31 mouse cellular contexts compared by ENCODE assay signal in genomic region chr10:61427951-61428350, GRCm38 (mm10). TPM values are rescaled to one million over a fixed set of nuclear protein-coding genes. Genes with fewer than 3 reads are reported as not detected.
A peak's percentile ranks its signal among the peaks of the same experiment; 100 is the strongest.
DNase-seq lines count a peak whose midpoint lies in the region; ATAC-seq and TF ChIP-seq lines count a peak whose summit lies in the region.
"Had no signal": no experiment of that assay in that cellular context is flagged by ENCODE, and none has a peak within 500 bp of the region (broad histone marks: within the 10 kb centered on the region; RNA-seq: fewer than 3 reads in every experiment).

No protein-coding gene starts in this region.

- no peaks in the 10 kb centered on the region for H3K9me3 ChIP-seq in liver, embryonic 12.5 days (replicated peaks)
- no peaks in the 10 kb centered on the region for H3K9me3 ChIP-seq in neural tube, embryonic 13.5 days
- no peaks in the 10 kb centered on the region for H3K9me3 ChIP-seq in neural tube, embryonic 15.5 days (replicated peaks)
- H3K9me3 ChIP-seq in intestine, embryonic 16.5 days (ENCODE audit: control insufficient read depth, low read length): no peaks in the 10 kb centered on the region
- H3K9me3 ChIP-seq: embryonic facial prominence, embryonic 10.5 days; embryonic facial prominence, embryonic 13.5 days; forebrain, embryonic 13.5 days; G1E; hindbrain, embryonic 12.5 days; hindbrain, embryonic 15.5 days had no signal

- peak overlapping the region; percentile 55 for H3K27ac ChIP-seq in liver, adult 2 months (replicated peaks; ENCODE audit: insufficient read depth, low read depth, low read length)
- H3K27ac ChIP-seq in liver, embryonic 12.5 days: no peak overlapping the region
- peak overlapping the region; percentile 64; the same call in 1 of the 2 replicates for H3K27ac ChIP-seq in neural tube, embryonic 13.5 days (replicated peaks)
- no peak overlapping the region for H3K27ac ChIP-seq in neural tube, embryonic 15.5 days (replicated peaks)
- no peak overlapping the region for H3K27ac ChIP-seq in intestine, embryonic 16.5 days (ENCODE audit: low read length)
- H3K27ac ChIP-seq: embryonic facial prominence, embryonic 10.5 days; embryonic facial prominence, embryonic 13.5 days; forebrain, embryonic 13.5 days; hindbrain, embryonic 12.5 days; hindbrain, embryonic 15.5 days had no signal

- H3K4me3 ChIP-seq in liver, adult 2 months (ENCODE audit: insufficient read depth, low read depth, low read length): no peak overlapping the region
- H3K4me3 ChIP-seq in liver, embryonic 12.5 days: no peak overlapping the region
- H3K4me3 ChIP-seq in neural tube, embryonic 13.5 days: no peak overlapping the region
- H3K4me3 ChIP-seq in neural tube, embryonic 15.5 days (replicated peaks): no peak overlapping the region
- no peak overlapping the region for H3K4me3 ChIP-seq in intestine, embryonic 16.5 days (ENCODE audit: low read length)
- H3K4me3 ChIP-seq: embryonic facial prominence, embryonic 10.5 days; embryonic facial prominence, embryonic 13.5 days; erythroblast, embryonic 14.5 days; forebrain, embryonic 13.5 days; hindbrain, embryonic 12.5 days; hindbrain, embryonic 15.5 days had no signal

- H3K36me3 ChIP-seq in liver, adult 2 months (ENCODE audit: control insufficient read depth, insufficient read depth, low read length): peaks cover 11% of the 10 kb centered on the region; the same call in 1 of the 2 replicates
- H3K36me3 ChIP-seq in liver, embryonic 12.5 days: peaks cover 41% of the 10 kb centered on the region
- peaks cover 32% of the 10 kb centered on the region for H3K36me3 ChIP-seq in neural tube, embryonic 13.5 days
- peaks cover 26% of the 10 kb centered on the region for H3K36me3 ChIP-seq in neural tube, embryonic 15.5 days
- peaks cover 9% of the 10 kb centered on the region for H3K36me3 ChIP-seq in intestine, embryonic 16.5 days (ENCODE audit: control insufficient read depth, insufficient read depth, low read length)

- H3K4me2 ChIP-seq in liver, embryonic 12.5 days: no peak overlapping the region
- no peak overlapping the region for H3K4me2 ChIP-seq in neural tube, embryonic 13.5 days
- no peak overlapping the region for H3K4me2 ChIP-seq in neural tube, embryonic 15.5 days
- H3K4me2 ChIP-seq in intestine, embryonic 16.5 days (ENCODE audit: low read depth, low read length): no peak overlapping the region
- H3K4me2 ChIP-seq: embryonic facial prominence, embryonic 13.5 days; forebrain, embryonic 13.5 days; heart, embryonic 11.5 days; hindbrain, embryonic 12.5 days; hindbrain, embryonic 15.5 days had no signal

- H3K27me3 ChIP-seq in liver, adult 2 months (ENCODE audit: control insufficient read depth, insufficient read depth, low read length): no peaks in the 10 kb centered on the region
- H3K27me3 ChIP-seq in liver, embryonic 12.5 days (replicated peaks): peaks cover 7% of the 10 kb centered on the region; the same call in 1 of the 2 replicates
- H3K27me3 ChIP-seq in neural tube, embryonic 13.5 days: no peaks in the 10 kb centered on the region; the same call in 1 of the 2 replicates
- no peaks in the 10 kb centered on the region for H3K27me3 ChIP-seq in neural tube, embryonic 15.5 days (replicated peaks)
- H3K27me3 ChIP-seq in intestine, embryonic 16.5 days (replicated peaks; ENCODE audit: control insufficient read depth, insufficient read depth, low read length): no peaks in the 10 kb centered on the region
- H3K27me3 ChIP-seq: CH12.LX; embryonic facial prominence, embryonic 13.5 days; forebrain, embryonic 13.5 days; hindbrain, embryonic 15.5 days had no signal

- peaks cover 44% of the 10 kb centered on the region for H3K4me1 ChIP-seq in liver, adult 2 months (ENCODE audit: control insufficient read depth, insufficient read depth, low read length)
- H3K4me1 ChIP-seq in liver, embryonic 12.5 days: peaks cover 22% of the 10 kb centered on the region
- H3K4me1 ChIP-seq in neural tube, embryonic 13.5 days (replicated peaks): peaks cover 30% of the 10 kb centered on the region
- peaks cover 23% of the 10 kb centered on the region for H3K4me1 ChIP-seq in neural tube, embryonic 15.5 days
- H3K4me1 ChIP-seq in intestine, embryonic 16.5 days (ENCODE audit: control insufficient read depth, insufficient read depth, low read length): peaks cover 4% of the 10 kb centered on the region; the same call in 1 of the 2 replicates

- peak; percentile 2 for DNase-seq in embryo, embryonic 10 days (ENCODE audit: low spot score)
- DNase-seq in embryo, embryonic 10.5 days (ENCODE audit: low spot score): no peak
- peak; percentile 64 for DNase-seq in liver, adult 2 months (ENCODE audit: extremely low read depth, low read depth, low spot score)
- DNase-seq: adrenal gland, postnatal 10 days; adrenal gland, postnatal 36 days; B cell, adult 2 months; cerebellum, adult 18-20 months; cerebellum, adult 9-10 months; cerebellum, postnatal 14 days; embryo, embryonic 11 days; forebrain, postnatal 0 days; gastrocnemius, postnatal 10 days; gastrocnemius, postnatal 36 days; heart, adult 11 months had no signal

- no peaks in the 10 kb centered on the region for H3K79me2 ChIP-seq in liver, adult 2 months (ENCODE audit: control insufficient read depth, insufficient read depth, low read length)

- TF ChIP-seq CTCF in liver, adult 2 months (IDR thresholded peaks at IDR 0.05; ENCODE audit: low read depth, low read length): no peak

- ATAC-seq in liver, embryonic 12.5 days: no peak
- ATAC-seq in neural tube, embryonic 13.5 days (ENCODE audit: low read depth): no peak; the same call in 1 of the 2 replicates
- no peak for ATAC-seq in neural tube, embryonic 15.5 days (ENCODE audit: low FRiP score)
- ATAC-seq in intestine, embryonic 16.5 days: no peak
- no peak for ATAC-seq in megakaryocyte, adult 5-6 weeks (ENCODE audit: poor library complexity, severe bottlenecking)
- ATAC-seq: activated CD4-positive, CD25-positive, alpha-beta regulatory T cell, adult 4 months; forebrain, embryonic 13.5 days; forebrain, postnatal 0 days had no signal

- WGBS in liver, adult 2 months: 62% methylated on average over 6 of the region's 6 CpGs
- 81% methylated on average over 6 of the region's 6 CpGs for WGBS in liver, embryonic 12.5 days (ENCODE audit: insufficient replicate concordance)
- 88% methylated on average over 6 of the region's 6 CpGs for WGBS in neural tube, embryonic 13.5 days
- 80% methylated on average over 6 of the region's 6 CpGs for WGBS in neural tube, embryonic 15.5 days
- 82% methylated on average over 6 of the region's 6 CpGs for WGBS in intestine, embryonic 16.5 days

- no peak for TF ChIP-seq POLR2A in liver, adult 2 months (IDR thresholded peaks at IDR 0.05; ENCODE audit: extremely low read depth, insufficient read depth, low read length)

- no peak overlapping the region for H3K9ac ChIP-seq in liver, adult 2 months (ENCODE audit: low read depth, low read length)
- no peak overlapping the region for H3K9ac ChIP-seq in liver, embryonic 12.5 days
- H3K9ac ChIP-seq in neural tube, embryonic 13.5 days: no peak overlapping the region
- H3K9ac ChIP-seq in neural tube, embryonic 15.5 days (replicated peaks): no peak overlapping the region
- no peak overlapping the region for H3K9ac ChIP-seq in intestine, embryonic 16.5 days (ENCODE audit: low read depth, low read length)
- H3K9ac ChIP-seq: embryonic facial prominence, embryonic 13.5 days; forebrain, embryonic 13.5 days; forebrain, postnatal 0 days; hindbrain, embryonic 12.5 days; hindbrain, embryonic 15.5 days had no signal

RNA-seq across cellular contexts. Expression of gene Nodal, which starts 10.2 kb away (rescaled TPM):
- total RNA-seq in liver, adult 2 months (2014; rRNA removed): 0.18 and 0.27 TPM in 2 replicates
- polyA plus RNA-seq in liver, adult 2 months (2012; rRNA removed): 0.06 and 0.17 TPM in 2 replicates
- 0.31 and 0.37 TPM in 2 replicates for polyA plus RNA-seq in liver, embryonic 12.5 days (2016; fragmentation: Nextera tagmentation; extraction: Ambion mirVana)
- polyA plus RNA-seq in neural tube, embryonic 13.5 days (2015; fragmentation: Nextera tagmentation; extraction: Ambion mirVana): 0.14 TPM in 1 of 2 replicates, not detected in the other
- 0.14 and 0.23 TPM in 2 replicates for polyA plus RNA-seq in neural tube, embryonic 15.5 days (2015; fragmentation: Nextera tagmentation; extraction: Ambion mirVana)
- 0.15 and 0.16 TPM in 2 replicates for polyA plus RNA-seq in intestine, embryonic 16.5 days (2015; fragmentation: Nextera tagmentation; extraction: Ambion mirVana)
- not detected in 2 replicates for total RNA-seq in megakaryocyte, adult 5-6 weeks (2015)
- not detected in 2 replicates for total RNA-seq in megakaryocyte, adult 5-6 weeks (2017)
- total RNA-seq: adrenal gland, adult 18-20 months; adrenal gland, postnatal 36 days; forebrain, postnatal 0 days; G1E; hematopoietic stem cell, adult 5-6 weeks had no signal
- polyA plus RNA-seq: activated CD4-positive, CD25-positive, alpha-beta regulatory T cell, adult 4 months; embryonic facial prominence, embryonic 10.5 days; G1E; heart, embryonic 11.5 days had no signal

RNA-seq across cellular contexts. Expression of gene Eif4ebp2, which starts 24.5 kb away (rescaled TPM):
- total RNA-seq in liver, adult 2 months (2014; rRNA removed): 28.2 and 51.6 TPM in 2 replicates
- 117 and 136 TPM in 2 replicates for polyA plus RNA-seq in liver, adult 2 months (2012; rRNA removed)
- polyA plus RNA-seq in liver, embryonic 12.5 days (2016; fragmentation: Nextera tagmentation; extraction: Ambion mirVana): 55.2 and 57.6 TPM in 2 replicates
- polyA plus RNA-seq in neural tube, embryonic 13.5 days (2015; fragmentation: Nextera tagmentation; extraction: Ambion mirVana): 50.3 and 61.8 TPM in 2 replicates
- 44.1 and 57.0 TPM in 2 replicates for polyA plus RNA-seq in neural tube, embryonic 15.5 days (2015; fragmentation: Nextera tagmentation; extraction: Ambion mirVana)
- polyA plus RNA-seq in intestine, embryonic 16.5 days (2015; fragmentation: Nextera tagmentation; extraction: Ambion mirVana): 59.6 and 64.1 TPM in 2 replicates
- total RNA-seq in megakaryocyte, adult 5-6 weeks (2015): 159 and 179 TPM in 2 replicates
- 13.0 and 17.5 TPM in 2 replicates for total RNA-seq in megakaryocyte, adult 5-6 weeks (2017)

RNA-seq across cellular contexts. Expression of gene Pald1, which starts 44.6 kb away (rescaled TPM):
- total RNA-seq in liver, adult 2 months (2014; rRNA removed): 7.5 and 8.0 TPM in 2 replicates
- polyA plus RNA-seq in liver, adult 2 months (2012; rRNA removed): 6.6 and 8.1 TPM in 2 replicates
- polyA plus RNA-seq in liver, embryonic 12.5 days (2016; fragmentation: Nextera tagmentation; extraction: Ambion mirVana): 12.1 and 12.4 TPM in 2 replicates
- polyA plus RNA-seq in neural tube, embryonic 13.5 days (2015; fragmentation: Nextera tagmentation; extraction: Ambion mirVana): 30.6 and 31.5 TPM in 2 replicates
- 24.9 and 27.8 TPM in 2 replicates for polyA plus RNA-seq in neural tube, embryonic 15.5 days (2015; fragmentation: Nextera tagmentation; extraction: Ambion mirVana)
- polyA plus RNA-seq in intestine, embryonic 16.5 days (2015; fragmentation: Nextera tagmentation; extraction: Ambion mirVana): 13.2 and 15.0 TPM in 2 replicates
- total RNA-seq in megakaryocyte, adult 5-6 weeks (2015): 0.16 TPM in 1 of 2 replicates, not detected in the other
- 0.77 and 2.1 TPM in 2 replicates for total RNA-seq in megakaryocyte, adult 5-6 weeks (2017)
- total RNA-seq: G1E had no signal
- polyA plus RNA-seq: activated CD4-positive, CD25-positive, alpha-beta regulatory T cell, adult 4 months had no signal

RNA-seq across cellular contexts. Expression of gene Lrrc20, which starts 47.6 kb away (rescaled TPM):
- total RNA-seq in liver, adult 2 months (2014; rRNA removed): 2.3 and 2.4 TPM in 2 replicates
- polyA plus RNA-seq in liver, adult 2 months (2012; rRNA removed): 4.8 and 5.4 TPM in 2 replicates
- 9.1 and 10.2 TPM in 2 replicates for polyA plus RNA-seq in liver, embryonic 12.5 days (2016; fragmentation: Nextera tagmentation; extraction: Ambion mirVana)
- polyA plus RNA-seq in neural tube, embryonic 13.5 days (2015; fragmentation: Nextera tagmentation; extraction: Ambion mirVana): 14.9 and 15.0 TPM in 2 replicates
- 12.1 and 14.5 TPM in 2 replicates for polyA plus RNA-seq in neural tube, embryonic 15.5 days (2015; fragmentation: Nextera tagmentation; extraction: Ambion mirVana)
- 5.8 TPM in 2 replicates for polyA plus RNA-seq in intestine, embryonic 16.5 days (2015; fragmentation: Nextera tagmentation; extraction: Ambion mirVana)
- 6.6 and 6.7 TPM in 2 replicates for total RNA-seq in megakaryocyte, adult 5-6 weeks (2015)
- 6.9 and 7.0 TPM in 2 replicates for total RNA-seq in megakaryocyte, adult 5-6 weeks (2017)

Comparison
In these comparisons a context has a peak if more than half of its experiments do, and no peak if none do; other contexts are left out.
1. H3K27ac ChIP-seq: peak in liver, adult 2 months (single experiment) and neural tube, embryonic 13.5 days (single experiment); none in liver, embryonic 12.5 days (single experiment), neural tube, embryonic 15.5 days (single experiment) and intestine, embryonic 16.5 days (single experiment).